Comparison of ENCODE assay signal across 14 mouse cellular contexts in the genomic region with DNA sequence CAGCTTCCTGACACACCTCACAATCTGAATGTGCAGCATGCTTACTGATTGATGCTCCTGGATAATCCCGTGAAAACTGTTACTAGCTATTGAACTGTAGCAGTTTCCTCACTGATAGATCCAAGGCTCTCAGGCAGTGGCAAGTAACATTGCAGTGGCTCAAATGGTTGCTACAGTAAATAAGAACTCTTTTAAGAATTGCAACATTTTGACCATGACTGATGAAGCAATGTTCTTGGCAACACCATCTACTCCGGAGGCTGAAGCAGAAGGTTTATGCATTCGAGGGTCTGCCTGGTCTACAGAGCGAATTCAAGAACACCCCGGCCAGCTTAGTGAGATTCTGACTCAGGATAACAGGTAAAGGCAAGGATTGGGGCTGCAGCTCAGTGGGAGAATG.
"Had no signal": no experiment of that assay in that cellular context is flagged by ENCODE, and none has a peak within 500 bp of the region (broad histone marks: within the 10 kb centered on the region; RNA-seq: fewer than 3 reads in every experiment).

No protein-coding gene starts in this region.

- H3K9ac ChIP-seq: liver, embryonic 13.5 days; midbrain, embryonic 13.5 days had no signal

- H3K36me3 ChIP-seq: liver, embryonic 13.5 days; midbrain, embryonic 10.5 days; midbrain, embryonic 13.5 days had no signal

- H3K4me1 ChIP-seq: liver, embryonic 13.5 days; megakaryocyte, embryonic 14.5 days; midbrain, embryonic 10.5 days; midbrain, embryonic 13.5 days had no signal

- H3K4me3 ChIP-seq: liver, embryonic 13.5 days; megakaryocyte, embryonic 14.5 days; midbrain, embryonic 10.5 days; midbrain, embryonic 13.5 days had no signal

- ATAC-seq: inflammation-experienced regulatory T-cells, adult 6 months; intestine, embryonic 16.5 days; midbrain, embryonic 13.5 days; midbrain, embryonic 16.5 days had no signal

- DNase-seq: kidney, adult 18-20 months; kidney, adult 9 months; kidney, postnatal 14 days; kidney, postnatal 4 days; left cerebral cortex, postnatal 4 days; liver, embryonic 13.5 days; thymus, adult 2 months; thymus, postnatal 25 days had no signal

- H3K4me2 ChIP-seq: liver, embryonic 13.5 days; midbrain, embryonic 13.5 days had no signal

- H3K9me3 ChIP-seq: liver, embryonic 13.5 days; midbrain, embryonic 10.5 days; midbrain, embryonic 13.5 days had no signal

- H3K27me3 ChIP-seq: liver, embryonic 13.5 days; megakaryocyte, embryonic 14.5 days had no signal

- H3K27ac ChIP-seq: liver, embryonic 13.5 days; midbrain, embryonic 10.5 days; midbrain, embryonic 13.5 days had no signal
